Mouse (Mus musculus): Measurements from ENCODE around the gene Wasf1.

GRCm38 (mm10) chr10:40857599-40857998, 25.7 kb upstream of the Wasf1 start:
- TF ChIP-seq EP300 (IDR thresholded peaks at IDR 0.05) (no peak), CTCF (IDR thresholded peaks at IDR 0.05) (no peak)
